Mouse (Mus musculus): ENCODE results near the gene Gm21992.

DNA sequence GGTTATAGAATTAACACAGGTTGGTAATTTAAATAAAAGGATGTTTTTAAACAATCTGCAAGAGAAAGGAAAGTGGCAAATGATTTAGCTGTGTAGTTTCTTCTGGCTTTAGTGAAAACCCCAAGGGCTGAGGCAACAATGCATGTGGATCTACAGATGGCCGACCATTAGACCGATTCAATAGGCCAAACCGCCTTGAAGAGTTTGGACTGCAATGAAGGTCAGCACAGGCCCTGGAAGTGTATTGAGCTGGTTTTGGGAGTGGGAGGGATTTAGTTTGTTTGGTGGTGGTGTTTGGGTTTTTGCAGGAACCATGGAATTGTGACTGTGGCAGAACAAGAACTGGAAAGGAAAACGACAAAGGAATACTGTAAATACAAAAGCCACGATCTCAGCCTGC lies 12.3 kb downstream of the Gm21992 start:
- TF ChIP-seq EP300 (optimal IDR thresholded peaks at IDR 0.05) (no peak), CTCF (IDR thresholded peaks at IDR 0.05; ENCODE audit: low read depth) (no peak)
